Mouse (Mus musculus): Measurements from ENCODE around the gene Ovca2. TPM values are rescaled to one million over a fixed set of nuclear protein-coding genes. Genes with fewer than 3 reads are reported as not detected.
"Not testable (repeated sequence)": the region's sequence is repeated elsewhere in the genome, so short reads cannot be mapped to it uniquely, and the experiment has no call there.

The Ovca2 gene
- polyA plus RNA-seq, 1 experiment from 2014 or later = 26.2 TPM

GRCm38 (mm10) chr11:75178011-75178410 lies 624 bp downstream of the Ovca2 start:
- Histone ChIP-seq H3K9ac (peak overlapping the region; percentile 74), H3K9me3 (no peaks in the 10 kb centered on the region), H3K4me3 (peak overlapping the region; percentile 78), H3K36me3 (peaks cover 13% of the 10 kb centered on the region), H3K27ac (peak overlapping the region; percentile 82), H3K4me2 (peak overlapping the region; percentile 82), H3K4me1 (peaks cover 28% of the 10 kb centered on the region), H3K27me3 (peaks cover 7% of the 10 kb centered on the region)
- ATAC-seq (ENCODE audit: borderline replicate concordance, extremely low read depth, low FRiP score, low TSS enrichment) = no peak
- WGBS = 43% methylated on average over 12 of the region's 12 CpGs

- ATAC-seq (ENCODE audit: borderline replicate concordance, extremely low read depth, low FRiP score, low TSS enrichment); H3K9ac ChIP-seq; H3K27ac ChIP-seq; H3K9me3 ChIP-seq; H3K4me3 ChIP-seq; H3K36me3 ChIP-seq: not testable (repeated sequence)
- H3K27me3 ChIP-seq = peaks cover 41% of the 10 kb centered on the region
- peak overlapping the region; percentile 92; the same call in 1 of the 2 replicates for H3K4me2 ChIP-seq
- H3K4me1 ChIP-seq = peaks cover 54% of the 10 kb centered on the region
- WGBS = 66% methylated on average over 6 of the region's 6 CpGs
Observed at GRCm38 (mm10) chr11:75174574-75174973, 4.1 kb downstream of the Ovca2 start.

- Histone ChIP-seq H3K4me2 (peak overlapping the region; percentile 92), H3K9ac (no peak overlapping the region), H3K4me3 (peak overlapping the region; percentile 62), H3K9me3 (no peaks in the 10 kb centered on the region), H3K27me3 (peaks cover 49% of the 10 kb centered on the region), H3K27ac (no peak overlapping the region), H3K36me3 (no peaks in the 10 kb centered on the region; the same call in 1 of the 2 replicates), H3K4me1 (peaks cover 55% of the 10 kb centered on the region)
- ATAC-seq (ENCODE audit: borderline replicate concordance, extremely low read depth, low FRiP score, low TSS enrichment) = no peak
- 2% methylated on average over 15 of the region's 15 CpGs for WGBS
Observed at GRCm38 (mm10) chr11:75173799-75174165, 4.9 kb downstream of the Ovca2 start.

GRCm38 (mm10) chr11:75173095-75173798 lies 5.4 kb downstream of the Ovca2 start:
- under 1% methylated on average over 71 of the region's 71 CpGs for WGBS
- peak overlapping the region; percentile 16; the same call in 1 of the 2 replicates for H3K9ac ChIP-seq

GRCm38 (mm10) chr11:75172151-75173094 lies 6.2 kb downstream of the Ovca2 start:
- no peak for ATAC-seq (ENCODE audit: borderline replicate concordance, extremely low read depth, low FRiP score, low TSS enrichment)
- Histone ChIP-seq H3K4me2 (peak overlapping the region; percentile 92), H3K4me1 (peaks cover 59% of the 10 kb centered on the region), H3K36me3 (no peaks in the 10 kb centered on the region; the same call in 1 of the 2 replicates), H3K27me3 (peaks cover 63% of the 10 kb centered on the region), H3K9me3 (no peaks in the 10 kb centered on the region), H3K9ac (no peak overlapping the region), H3K4me3 (peak overlapping the region; percentile 62), H3K27ac (no peak overlapping the region)
- WGBS = 1% methylated on average over 75 of the region's 75 CpGs

More at GRCm38 (mm10) chr11:75173095-75173798, 5.4 kb downstream of the Ovca2 start:
- peak overlapping the region; percentile 92 for H3K4me2 ChIP-seq
- no peaks in the 10 kb centered on the region; the same call in 1 of the 2 replicates for H3K36me3 ChIP-seq
- peaks cover 60% of the 10 kb centered on the region for H3K4me1 ChIP-seq
- ATAC-seq (ENCODE audit: borderline replicate concordance, extremely low read depth, low FRiP score, low TSS enrichment) = peak; percentile 63
- peaks cover 54% of the 10 kb centered on the region for H3K27me3 ChIP-seq
- no peak overlapping the region for H3K27ac ChIP-seq
- H3K4me3 ChIP-seq = peak overlapping the region; percentile 62
- H3K9me3 ChIP-seq = no peaks in the 10 kb centered on the region

GRCm38 (mm10) chr11:75171186-75171865 lies 7.3 kb downstream of the Ovca2 start:
- Histone ChIP-seq H3K27me3 (peaks cover 74% of the 10 kb centered on the region), H3K9me3 (no peaks in the 10 kb centered on the region)
- WGBS = 14% methylated on average over 17 of the region's 17 CpGs

GRCm38 (mm10) chr11:75170136-75170751 lies 8.4 kb downstream of the Ovca2 start:
- ATAC-seq (ENCODE audit: borderline replicate concordance, extremely low read depth, low FRiP score, low TSS enrichment) = peak; percentile 36
- H3K4me2 ChIP-seq = peak overlapping the region; percentile 90
- H3K27ac ChIP-seq = peak overlapping the region; percentile 89
- H3K4me1 ChIP-seq = peaks cover 80% of the 10 kb centered on the region
- H3K9me3 ChIP-seq = no peaks in the 10 kb centered on the region
- H3K9ac ChIP-seq = no peak overlapping the region
- WGBS = under 1% methylated on average over 38 of the region's 38 CpGs
- no peaks in the 10 kb centered on the region; the same call in 1 of the 2 replicates for H3K36me3 ChIP-seq
- peaks cover 85% of the 10 kb centered on the region for H3K27me3 ChIP-seq
- peak overlapping the region; percentile 63 for H3K4me3 ChIP-seq

More at GRCm38 (mm10) chr11:75171186-75171865, 7.3 kb downstream of the Ovca2 start:
- Histone ChIP-seq H3K4me2 (peak overlapping the region; percentile 92), H3K9ac (no peak overlapping the region), H3K27ac (no peak overlapping the region), H3K36me3 (no peaks in the 10 kb centered on the region; the same call in 1 of the 2 replicates), H3K4me1 (peaks cover 70% of the 10 kb centered on the region), H3K4me3 (0 out of 2 replicates have a peak overlapping the region, but pooled peaks have one; percentile 62)
- ATAC-seq (ENCODE audit: borderline replicate concordance, extremely low read depth, low FRiP score, low TSS enrichment) = no peak

- ATAC-seq (ENCODE audit: borderline replicate concordance, extremely low read depth, low FRiP score, low TSS enrichment) = no peak
Observed at GRCm38 (mm10) chr11:75169405-75170080, 9.1 kb downstream of the Ovca2 start, which contains the start of gene Hic1. Hic1 (minus strand) TSS chr11:75169519.

GRCm38 (mm10) chr11:75168590-75169361 lies 9.9 kb downstream of the Ovca2 start:
- Histone ChIP-seq H3K9me3 (no peaks in the 10 kb centered on the region), H3K27ac (peak overlapping the region; percentile 89), H3K36me3 (peaks cover 4% of the 10 kb centered on the region; the same call in 1 of the 2 replicates), H3K9ac (peak overlapping the region; percentile 71), H3K4me1 (peaks cover 90% of the 10 kb centered on the region), H3K4me2 (peak overlapping the region; percentile 90), H3K4me3 (peak overlapping the region; percentile 63), H3K27me3 (peaks cover 97% of the 10 kb centered on the region)
- under 1% methylated on average over 79 of the region's 83 CpGs for whole genome bisulfite sequencing
- peak; percentile 36 for ATAC-seq (ENCODE audit: borderline replicate concordance, extremely low read depth, low FRiP score, low TSS enrichment)

More at GRCm38 (mm10) chr11:75169405-75170080, 9.1 kb downstream of the Ovca2 start, which contains the start of gene Hic1:
- Histone ChIP-seq H3K4me3 (peak within 1 kb of the TSS; percentile 63), H3K36me3 (no peaks in the 10 kb centered on the region; the same call in 1 of the 2 replicates), H3K9ac (peak within 1 kb of the TSS; percentile 71), H3K9me3 (no peaks in the 10 kb centered on the region), H3K4me2 (peak within 1 kb of the TSS; percentile 90), H3K27me3 (peaks cover 92% of the 10 kb centered on the region), H3K27ac (peak within 1 kb of the TSS; percentile 89), H3K4me1 (peaks cover 87% of the 10 kb centered on the region)
- WGBS = 1% methylated on average over 23 of the region's 23 CpGs

Measured in lung, embryonic 15.5 days (tissue).